ENCODE assay signal across 7 mouse cellular contexts in genomic region chr2:167347361-167347760, GRCm38 (mm10). TPM values are rescaled to one million over a fixed set of nuclear protein-coding genes. Genes with fewer than 3 reads are reported as not detected.
DNase-seq lines count a peak whose midpoint lies in the region; ATAC-seq and TF ChIP-seq lines count a peak whose summit lies in the region.

No protein-coding gene starts in this region.

- WGBS in embryonic facial prominence, embryonic 15.5 days, result 72% methylated on average over 4 of the region's 4 CpGs
- 83% methylated on average over 4 of the region's 4 CpGs for WGBS in limb, embryonic 10.5 days
- 64% methylated on average over 4 of the region's 4 CpGs for WGBS in neural tube, embryonic 14.5 days

- peaks cover 10% of the 10 kb centered on the region for H3K27me3 ChIP-seq in embryonic facial prominence, embryonic 15.5 days
- peaks cover 14% of the 10 kb centered on the region for H3K27me3 ChIP-seq in limb, embryonic 10.5 days (ENCODE audit: low read depth, poor library complexity, severe bottlenecking)
- no peaks in the 10 kb centered on the region for H3K27me3 ChIP-seq in neural tube, embryonic 14.5 days (ENCODE audit: control insufficient read depth, insufficient read depth, low read length)

- H3K4me1 ChIP-seq in embryonic facial prominence, embryonic 15.5 days, result peaks cover 17% of the 10 kb centered on the region
- peaks cover 41% of the 10 kb centered on the region for H3K4me1 ChIP-seq in limb, embryonic 10.5 days
- peaks cover 7% of the 10 kb centered on the region; the same call in 1 of the 2 replicates for H3K4me1 ChIP-seq in neural tube, embryonic 14.5 days (ENCODE audit: control insufficient read depth, insufficient read depth, low read length)

- peak overlapping the region; percentile 77 for H3K4me3 ChIP-seq in layer of hippocampus, adult 2 months
- peak overlapping the region; percentile 79; the same call in 1 of the 2 replicates for H3K4me3 ChIP-seq in embryonic facial prominence, embryonic 15.5 days (replicated peaks)
- H3K4me3 ChIP-seq in limb, embryonic 10.5 days, result peak overlapping the region; percentile 84; the same call in 1 of the 2 replicates
- peak overlapping the region; percentile 77; the same call in 1 of the 2 replicates for H3K4me3 ChIP-seq in neural tube, embryonic 14.5 days (ENCODE audit: low read depth, low read length)

- no peak for DNase-seq in layer of hippocampus, adult 2 months (ENCODE audit: low spot score in 2 of 2)
- DNase-seq in layer of hippocampus, postnatal 25 days (ENCODE audit: extremely low spot score in 1 of 2, low spot score in 1 of 2), result no peak
- no peak for DNase-seq in limb, embryonic 10.5 days (ENCODE audit: low spot score)
- DNase-seq in c-Kit-positive CD71-positive TER-119-positive erythroid progenitor cells, embryonic 14.5 days (ENCODE audit: low spot score), result no peak
- DNase-seq in urinary bladder, postnatal 14 days (ENCODE audit: low spot score), result no peak

- H3K9ac ChIP-seq in embryonic facial prominence, embryonic 15.5 days, result no peak overlapping the region
- H3K9ac ChIP-seq in neural tube, embryonic 14.5 days (replicated peaks; ENCODE audit: low read depth, low read length), result no peak overlapping the region

- no peaks in the 10 kb centered on the region for H3K36me3 ChIP-seq in embryonic facial prominence, embryonic 15.5 days
- no peaks in the 10 kb centered on the region for H3K36me3 ChIP-seq in limb, embryonic 10.5 days
- H3K36me3 ChIP-seq in neural tube, embryonic 14.5 days (ENCODE audit: control insufficient read depth, insufficient read depth, low read length), result no peaks in the 10 kb centered on the region

- TF ChIP-seq CTCF in layer of hippocampus, adult 2 months (conservative IDR thresholded peaks at IDR 0.05), result no peak

- H3K4me2 ChIP-seq in embryonic facial prominence, embryonic 15.5 days (replicated peaks), result peak overlapping the region; percentile 85; the same call in 1 of the 2 replicates
- H3K4me2 ChIP-seq in neural tube, embryonic 14.5 days (ENCODE audit: low read depth, low read length), result peak overlapping the region; percentile 81

- H3K9me3 ChIP-seq in embryonic facial prominence, embryonic 15.5 days (replicated peaks), result no peaks in the 10 kb centered on the region
- H3K9me3 ChIP-seq in limb, embryonic 10.5 days (replicated peaks), result no peaks in the 10 kb centered on the region
- H3K9me3 ChIP-seq in neural tube, embryonic 14.5 days (ENCODE audit: control insufficient read depth, low read length), result no peaks in the 10 kb centered on the region

- H3K27ac ChIP-seq in layer of hippocampus, adult 2 months, result peak overlapping the region; percentile 92
- no peak overlapping the region for H3K27ac ChIP-seq in embryonic facial prominence, embryonic 15.5 days (replicated peaks)
- H3K27ac ChIP-seq in limb, embryonic 10.5 days, result no peak overlapping the region
- no peak overlapping the region for H3K27ac ChIP-seq in neural tube, embryonic 14.5 days (ENCODE audit: low read depth, low read length)

- no peak for ATAC-seq in embryonic facial prominence, embryonic 15.5 days (ENCODE audit: insufficient number of reproducible peaks, low FRiP score, low TSS enrichment, low read depth)
- ATAC-seq in neural tube, embryonic 14.5 days (ENCODE audit: low read depth), result no peak

RNA-seq across cellular contexts. Expression of gene B4galt5, which starts 1.6 kb away (rescaled TPM):
- total RNA-seq in layer of hippocampus, adult 2 months (2021), result 10 to 100 TPM; 38.1 to 43.9 TPM
- 10 to 100 TPM; 45.5 to 53.0 TPM for total RNA-seq in layer of hippocampus, postnatal 25 days (2021)
- 11.5 and 14.8 TPM in 2 replicates for polyA plus RNA-seq in embryonic facial prominence, embryonic 15.5 days (2015; fragmentation: Nextera tagmentation; extraction: Ambion mirVana)
- 10.3 and 11.3 TPM in 2 replicates for polyA plus RNA-seq in limb, embryonic 10.5 days (2016; fragmentation: Nextera tagmentation; extraction: Ambion mirVana)
- polyA plus RNA-seq in neural tube, embryonic 14.5 days (2014; fragmentation: Nextera tagmentation; extraction: Ambion mirVana), result 22.6 and 31.5 TPM in 2 replicates
